Mouse (Mus musculus): ENCODE results near the gene Jmy.

Gene Jmy

GRCm38 (mm10) chr13:93380399-93381063 lies 119.1 kb downstream of the Jmy start:
- no peak for DNase-seq (ENCODE audit: inconsistent ontology term)

Data from Muller cell, postnatal 12 days (primary cell).